Mouse (Mus musculus) CD8-positive naive resting alpha-beta T cell, adult 57 days (primary cell): ENCODE data around the gene Mzf1. TPM values are rescaled to one million over a fixed set of nuclear protein-coding genes. Genes with fewer than 3 reads are reported as not detected.

Experiments
- total RNA-seq: library from RNA; stranded (reverse); gene quantifications from one replicate; pipeline ENCODE4 v1.2.4, GENCODE M21; 2023

The Mzf1 gene
- total RNA-seq = 0.46 TPM

DNA sequence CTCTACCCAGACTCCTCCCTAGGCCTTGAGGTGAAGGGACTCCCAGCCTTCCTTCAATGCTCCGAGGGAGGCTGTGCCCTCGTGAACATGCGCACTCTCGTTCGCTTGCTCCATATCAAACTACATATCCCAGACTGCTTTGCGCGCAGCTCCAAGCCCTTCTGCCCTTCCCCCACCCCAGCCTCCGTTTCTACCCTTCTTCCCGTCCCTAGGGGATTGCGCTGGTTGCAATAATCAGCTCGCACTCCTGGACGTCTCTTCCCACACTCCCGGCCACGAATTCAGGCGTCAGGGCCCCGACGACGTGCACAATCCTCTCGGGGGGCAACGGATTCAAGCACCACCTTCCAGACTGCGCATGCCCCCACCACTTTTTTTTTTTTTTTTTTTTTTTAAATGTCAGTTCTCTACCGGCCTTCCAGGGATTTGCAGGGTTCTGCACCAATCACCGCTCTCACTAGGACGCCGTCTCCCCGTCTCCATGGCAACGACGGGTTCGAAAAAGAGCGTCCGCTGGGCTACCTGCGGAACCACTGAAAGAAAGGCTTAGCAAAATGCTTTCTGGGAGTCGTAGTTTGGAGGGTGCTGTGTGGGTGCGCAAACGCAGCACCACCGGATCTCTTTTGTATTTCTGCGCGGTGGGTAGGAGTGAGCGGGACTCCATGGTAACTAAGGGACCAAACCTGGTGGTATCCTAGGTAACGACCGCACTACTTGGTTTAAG is at the start of gene Mzf1:
Mzf1 (minus strand) TSS at position 478 of the 724 bp plus-strand sequence.

DNA sequence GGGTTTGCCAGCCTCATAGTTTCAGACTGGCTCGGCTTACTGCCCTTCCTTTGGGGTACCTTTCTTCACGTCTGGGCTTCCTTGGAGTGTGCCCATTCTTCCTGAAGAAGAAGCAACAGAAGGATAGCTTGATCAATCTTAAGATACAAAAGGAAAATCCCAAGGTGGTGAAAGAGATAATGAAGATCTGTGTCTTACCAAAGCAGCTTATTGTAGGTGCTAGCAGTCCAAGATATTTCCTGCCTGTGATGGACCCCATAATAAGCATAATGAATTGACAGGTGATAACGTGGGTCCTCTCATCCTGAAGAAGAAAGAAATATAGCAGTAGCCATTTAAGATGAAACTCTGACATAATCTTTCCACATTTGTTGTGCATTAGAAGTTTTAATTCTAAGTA is 40.5 kb upstream of the Mzf1 start, which contains the start of gene Vmn1r85:
Vmn1r85 (minus strand) TSS at position 101 of the 400 bp plus-strand sequence.

DNA sequence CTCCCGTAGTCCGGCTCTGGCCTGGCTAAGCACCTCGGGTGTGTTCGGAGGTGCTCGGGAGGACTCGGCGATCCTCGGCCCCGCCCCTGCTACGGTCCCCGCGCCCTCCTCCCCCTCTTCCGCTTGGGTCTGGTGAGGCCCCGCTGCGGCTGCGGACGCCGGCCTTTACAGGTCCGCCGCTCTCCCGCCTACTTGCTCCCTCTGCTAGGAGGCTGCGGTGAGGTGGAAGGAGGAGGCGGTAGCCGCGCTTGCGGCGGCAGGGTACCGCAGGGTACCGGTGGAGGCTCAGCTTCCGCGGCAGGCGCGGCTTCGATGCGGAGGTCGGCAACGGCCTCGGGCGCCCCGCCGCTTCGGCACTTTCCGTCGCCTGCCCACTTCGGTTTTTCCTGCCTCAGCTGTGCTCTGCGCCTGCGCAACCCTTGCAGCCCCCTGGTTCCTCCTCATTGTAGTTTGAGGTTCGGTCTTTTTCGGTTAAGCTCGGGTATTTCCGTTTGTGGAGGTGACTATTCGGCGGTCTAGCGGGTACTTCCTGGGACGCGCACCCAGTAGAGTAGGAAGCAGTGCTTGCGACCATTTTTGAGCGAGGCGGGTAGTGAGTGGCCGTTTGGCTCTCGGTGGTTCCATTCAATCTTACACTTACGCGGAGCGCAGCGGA is 16.5 kb downstream of the Mzf1 start, which contains the start of gene Ube2m:
Ube2m (minus strand) TSS at position 375 of the 655 bp plus-strand sequence.

DNA sequence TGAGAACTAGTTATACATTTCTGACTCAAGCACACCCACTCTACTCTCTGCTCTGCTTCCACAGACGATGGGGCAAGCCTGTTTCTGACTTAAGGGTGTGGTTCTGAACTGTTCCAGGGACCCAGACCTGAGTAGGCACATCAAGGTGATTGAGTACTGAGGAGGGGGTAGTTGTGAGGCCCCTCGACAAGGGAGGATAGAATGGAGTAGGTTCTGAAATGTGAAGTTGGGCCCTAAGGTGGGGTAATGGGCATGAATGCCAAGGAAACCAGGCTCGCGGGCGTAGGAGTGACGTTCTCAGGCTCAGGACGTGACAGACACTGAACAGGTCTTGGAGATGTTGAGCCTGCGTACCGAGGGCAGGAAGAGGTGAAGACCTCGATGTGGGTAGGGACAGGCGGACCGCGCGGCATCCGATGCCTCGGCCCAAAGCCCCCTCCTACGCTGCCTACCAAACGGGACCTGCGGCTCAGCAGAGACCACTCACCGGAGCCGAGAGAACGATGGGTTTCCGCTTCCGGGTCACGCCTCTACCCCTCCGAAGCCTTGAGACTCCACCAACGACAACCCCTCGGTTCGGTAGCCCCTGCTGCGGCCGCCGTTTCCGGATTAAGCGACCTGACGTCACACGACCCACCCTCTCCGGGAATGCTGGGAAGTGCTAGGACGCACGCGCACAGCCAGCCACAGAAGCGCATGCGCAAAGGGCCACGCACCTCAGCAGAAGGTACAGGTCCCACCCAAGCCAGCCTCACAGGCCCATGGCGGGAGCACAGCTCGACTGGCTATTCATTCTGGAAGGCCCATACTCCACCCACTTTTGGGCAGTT is 20.2 kb downstream of the Mzf1 start, which contains the start of gene Chmp2a:
Chmp2a (minus strand) TSS at position 660 of the 830 bp plus-strand sequence.

DNA sequence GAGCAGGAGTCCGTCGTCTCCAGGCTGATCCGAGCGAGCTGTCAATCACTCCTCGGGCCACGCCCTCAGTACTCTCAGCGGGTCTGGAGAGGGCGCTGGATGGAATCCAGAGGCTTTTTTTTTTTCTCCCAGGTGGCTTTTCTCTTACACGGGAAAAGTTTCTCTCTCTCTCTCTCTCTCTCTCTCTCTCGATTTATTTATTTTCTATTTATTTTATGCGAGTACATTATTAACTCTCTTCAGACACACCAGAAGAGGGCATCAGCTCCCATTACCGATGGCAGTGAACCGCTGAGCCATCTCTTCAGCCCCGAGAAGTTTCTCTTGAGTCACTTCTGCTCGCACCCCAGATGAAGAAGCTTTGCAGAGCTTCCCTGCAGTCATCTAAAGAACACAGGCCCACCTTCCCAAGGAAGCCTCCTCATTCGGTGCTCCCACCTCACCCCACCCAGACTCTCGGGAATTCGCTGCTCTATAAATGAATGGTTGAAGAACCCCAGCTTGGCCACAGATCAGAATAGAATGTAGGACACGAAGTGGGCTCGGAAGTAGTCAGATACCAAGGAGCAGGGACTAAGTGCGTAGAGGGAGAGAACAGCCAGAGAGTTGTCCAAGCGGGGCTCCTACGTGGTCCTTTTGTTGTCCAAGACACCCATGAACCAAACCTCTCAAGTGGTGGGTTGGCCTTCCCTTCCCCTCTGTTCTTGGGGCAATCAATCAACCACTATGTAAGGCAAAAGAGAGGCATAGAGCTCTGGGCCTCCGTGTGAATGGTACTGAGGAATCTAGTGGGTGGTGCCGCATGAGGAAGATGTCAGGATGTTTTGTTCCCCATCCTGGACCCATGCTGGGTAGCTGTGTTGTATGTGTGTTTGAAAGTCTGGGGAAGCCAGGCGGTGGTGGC is 44.3 kb downstream of the Mzf1 start, which contains the start of gene Zbtb45:
Zbtb45 (minus strand) TSS at position 30 of the 904 bp plus-strand sequence.

DNA sequence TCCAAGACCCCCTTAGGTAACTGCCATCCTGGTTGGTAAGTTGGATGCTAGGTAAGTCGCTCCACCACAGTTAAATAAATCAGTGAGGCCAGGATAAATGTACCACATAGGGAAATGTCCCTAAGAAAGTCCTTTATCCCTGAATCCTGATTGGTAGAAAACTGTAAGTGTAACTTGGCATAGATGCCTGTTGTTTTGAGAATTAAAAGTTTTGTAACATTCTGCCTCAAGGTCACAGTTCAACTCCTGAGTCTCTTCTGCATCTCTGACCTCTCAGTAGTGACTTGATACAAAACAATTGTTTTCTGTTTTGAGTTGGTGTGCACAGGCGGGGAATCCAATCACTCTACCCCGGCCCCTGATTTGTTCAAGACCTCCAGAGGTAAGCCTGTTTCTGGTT is 55.7 kb downstream of the Mzf1 start, which contains the start of gene Trim28:
Trim28 (plus strand) TSS at position 264 of the 400 bp plus-strand sequence.

DNA sequence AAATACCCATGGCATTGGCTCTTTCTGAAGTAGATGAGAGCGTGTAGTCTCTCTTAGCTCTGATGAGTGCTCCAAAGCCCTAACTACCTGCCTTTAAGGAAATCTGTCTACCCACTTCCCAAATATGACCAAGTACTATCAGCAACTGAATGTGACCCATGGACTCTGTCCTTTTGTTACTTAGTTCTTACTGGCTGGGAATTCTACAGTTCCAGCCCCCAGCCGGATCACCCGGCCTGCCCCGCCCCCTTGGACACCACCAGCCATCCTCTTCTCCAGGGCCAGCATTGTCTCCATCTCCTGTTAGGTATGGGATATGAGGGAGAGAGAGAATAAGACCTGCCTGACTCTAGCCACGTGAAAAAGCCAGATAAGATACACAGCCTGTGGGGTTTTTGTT is 56.5 kb downstream of the Mzf1 start, which contains the start of gene Slc27a5:
Slc27a5 (minus strand) TSS at position 140 of the 400 bp plus-strand sequence.

Other genes starting within 250 kb of the Mzf1 start
- gene Zfp329, start 235.9 kb downstream of the Mzf1 start, total RNA-seq = 12.0 TPM
- gene Zfp110, start 220.0 kb downstream of the Mzf1 start, total RNA-seq = 117 TPM
- 1.6 TPM for gene Zfp128, start 173.6 kb downstream of the Mzf1 start, total RNA-seq
- 10.7 TPM for gene Zscan22, start 156.9 kb downstream of the Mzf1 start, total RNA-seq
- 3,246 TPM for gene Rps5, start 132.5 kb downstream of the Mzf1 start, total RNA-seq
- 1.8 TPM for gene Rnf225, start 127.3 kb downstream of the Mzf1 start, total RNA-seq
- 2.6 TPM for gene Zfp324, start 88.9 kb downstream of the Mzf1 start, total RNA-seq
- 7.4 TPM for gene Zfp446, start 76.9 kb downstream of the Mzf1 start, total RNA-seq
- gene Slc27a5, start 56.6 kb downstream of the Mzf1 start, total RNA-seq = not detected
- gene Trim28, start 55.6 kb downstream of the Mzf1 start, total RNA-seq = 378 TPM
- gene Zbtb45, start 44.7 kb downstream of the Mzf1 start, total RNA-seq = 18.3 TPM
- gene Chmp2a, start 20.0 kb downstream of the Mzf1 start, total RNA-seq = 102 TPM
- 88.4 TPM for gene Ube2m, start 16.5 kb downstream of the Mzf1 start, total RNA-seq
- not detected for gene Vmn1r85, start 40.4 kb upstream of the Mzf1 start, total RNA-seq
- not detected for gene Vmn1r86, start 65.2 kb upstream of the Mzf1 start, total RNA-seq
- gene Vmn1r87, start 85.4 kb upstream of the Mzf1 start, total RNA-seq = not detected
- gene Vmn1r88, start 104.8 kb upstream of the Mzf1 start, total RNA-seq = 0.31 TPM
- not detected for gene Vmn1r89, start 158.3 kb upstream of the Mzf1 start, total RNA-seq
- gene Lig1, start 222.5 kb upstream of the Mzf1 start, total RNA-seq = 21.1 TPM
- gene Zswim9, start 224.0 kb upstream of the Mzf1 start, total RNA-seq = 6.5 TPM